Mouse (Mus musculus): ENCODE data around the gene Ccz1.

- TF ChIP-seq GATA1 (IDR thresholded peaks at IDR 0.05; ENCODE audit: borderline replicate concordance, low read length) (no peak), FLI1 (IDR thresholded peaks at IDR 0.05; ENCODE audit: low read length) (no peak)
Measured at GRCm38 (mm10) chr5:144054340-144054739, 39.7 kb upstream of the Ccz1 start.
